Mouse (Mus musculus): ENCODE results near the gene Pygo1.

The Pygo1 gene

GRCm38 (mm10) chr9:72935309-72935708, 9.9 kb downstream of the Pygo1 start:
- no peak for DNase-seq (ENCODE audit: low spot score in 2 of 2)

- DNase-seq (ENCODE audit: low spot score in 2 of 2), result no peak
Observed at GRCm38 (mm10) chr9:72936301-72936700, 10.9 kb downstream of the Pygo1 start.

- DNase-seq (ENCODE audit: low spot score in 2 of 2), result no peak
Observed at GRCm38 (mm10) chr9:72943424-72943823, 18.0 kb downstream of the Pygo1 start.

DNA sequence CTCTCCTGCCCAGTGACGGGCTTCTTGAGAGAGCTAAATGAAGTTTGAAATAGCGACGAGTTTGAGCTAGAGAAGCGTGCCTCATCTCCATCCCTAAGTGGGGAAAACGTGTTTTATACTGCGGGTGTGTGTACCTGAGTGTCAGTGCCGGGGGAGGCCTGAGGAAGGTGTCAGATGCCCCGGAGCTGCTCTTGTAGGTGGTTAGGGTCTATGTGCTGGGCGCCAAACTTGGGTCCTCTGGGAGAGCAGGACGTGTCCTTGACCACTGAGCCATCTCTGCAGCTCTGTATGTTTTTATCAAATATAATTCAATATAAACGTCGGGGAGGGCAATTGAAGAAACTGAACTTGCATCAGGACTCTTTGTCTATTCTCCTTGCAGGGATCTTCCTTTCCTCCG, 18.8 kb downstream of the Pygo1 start:
- no peak for DNase-seq (ENCODE audit: low spot score in 2 of 2)

DNA sequence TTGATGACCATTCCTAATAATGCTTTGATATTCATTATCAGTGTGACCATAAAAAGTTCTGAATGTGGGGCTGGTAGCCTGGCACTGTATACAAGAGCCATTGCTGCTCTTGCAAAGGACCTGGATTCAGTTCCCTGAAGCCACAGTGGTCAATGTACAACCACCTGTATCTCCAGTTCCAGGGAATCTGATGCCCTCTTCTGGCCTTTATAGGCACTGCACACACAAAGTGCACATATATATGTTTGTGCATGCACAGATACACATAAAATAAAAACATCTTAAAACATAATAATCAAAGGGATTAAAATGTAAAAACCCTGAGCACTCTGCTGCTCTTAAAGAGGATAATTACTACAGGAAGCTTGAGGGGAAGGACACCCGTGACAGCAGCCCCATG, 21.6 kb downstream of the Pygo1 start:
- no peak for DNase-seq (ENCODE audit: low spot score in 2 of 2)

DNA sequence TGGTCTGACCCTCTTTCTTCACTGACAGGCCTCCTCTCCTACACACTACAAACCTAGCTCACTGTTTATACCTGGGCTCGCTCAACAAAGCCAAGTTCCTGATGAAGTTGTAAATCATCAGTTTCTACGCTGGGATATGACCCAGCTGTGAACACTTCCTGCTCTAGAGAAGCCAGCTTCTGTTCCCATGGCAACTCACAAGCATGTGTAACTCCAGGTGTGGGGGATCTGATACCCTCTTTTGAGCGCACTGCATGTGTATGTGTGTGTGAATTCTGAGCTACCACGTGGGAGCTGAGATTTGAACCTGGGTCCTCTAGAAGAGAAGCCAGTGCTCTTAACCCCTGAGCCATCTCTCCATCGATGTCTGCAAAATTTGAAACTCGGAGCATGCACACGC, 24.1 kb downstream of the Pygo1 start:
- DNase-seq (ENCODE audit: low spot score in 2 of 2), result no peak

DNA sequence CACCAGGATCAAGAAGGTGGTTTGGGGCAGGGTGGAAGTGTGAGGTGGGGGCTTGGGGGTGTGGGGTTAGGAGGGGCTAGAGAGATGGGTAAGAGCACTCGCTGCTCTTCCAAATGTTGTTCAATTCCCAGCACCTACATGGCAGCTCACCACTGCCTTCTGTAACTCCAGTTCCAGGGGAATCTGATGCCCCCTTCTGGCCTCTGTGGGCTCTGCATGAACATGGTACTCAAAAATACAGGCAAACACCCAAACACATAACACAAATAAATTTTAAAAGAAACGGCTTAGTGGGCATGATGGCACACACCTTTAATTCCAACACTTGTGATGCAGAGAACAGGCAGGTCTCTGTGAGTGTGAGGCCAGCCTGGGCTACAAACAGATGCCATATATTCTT, 29.3 kb downstream of the Pygo1 start:
- DNase-seq (ENCODE audit: low spot score in 2 of 2), result no peak

DNA sequence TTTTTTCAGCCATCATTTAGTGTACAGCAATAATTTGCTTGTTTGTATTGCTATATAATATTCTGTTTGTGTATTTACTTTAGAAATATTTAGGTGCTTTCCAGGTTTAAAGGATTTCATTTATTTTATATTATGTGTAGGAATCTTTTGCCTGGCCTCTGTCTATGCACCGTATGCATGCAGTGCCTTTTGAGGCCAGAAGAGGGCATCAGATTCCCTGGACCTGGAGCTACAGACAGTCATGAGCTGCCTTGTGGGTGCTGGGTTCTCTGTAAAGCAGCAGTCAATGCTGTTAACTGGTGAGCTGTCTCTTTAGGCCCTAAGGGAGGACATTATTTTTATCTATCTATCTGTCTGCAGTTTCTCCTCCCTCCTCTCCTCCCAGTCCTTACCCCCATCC, 30.1 kb downstream of the Pygo1 start:
- DNase-seq (ENCODE audit: low spot score in 2 of 2), result peak in 1 of 2 experiments; percentile 34

DNA sequence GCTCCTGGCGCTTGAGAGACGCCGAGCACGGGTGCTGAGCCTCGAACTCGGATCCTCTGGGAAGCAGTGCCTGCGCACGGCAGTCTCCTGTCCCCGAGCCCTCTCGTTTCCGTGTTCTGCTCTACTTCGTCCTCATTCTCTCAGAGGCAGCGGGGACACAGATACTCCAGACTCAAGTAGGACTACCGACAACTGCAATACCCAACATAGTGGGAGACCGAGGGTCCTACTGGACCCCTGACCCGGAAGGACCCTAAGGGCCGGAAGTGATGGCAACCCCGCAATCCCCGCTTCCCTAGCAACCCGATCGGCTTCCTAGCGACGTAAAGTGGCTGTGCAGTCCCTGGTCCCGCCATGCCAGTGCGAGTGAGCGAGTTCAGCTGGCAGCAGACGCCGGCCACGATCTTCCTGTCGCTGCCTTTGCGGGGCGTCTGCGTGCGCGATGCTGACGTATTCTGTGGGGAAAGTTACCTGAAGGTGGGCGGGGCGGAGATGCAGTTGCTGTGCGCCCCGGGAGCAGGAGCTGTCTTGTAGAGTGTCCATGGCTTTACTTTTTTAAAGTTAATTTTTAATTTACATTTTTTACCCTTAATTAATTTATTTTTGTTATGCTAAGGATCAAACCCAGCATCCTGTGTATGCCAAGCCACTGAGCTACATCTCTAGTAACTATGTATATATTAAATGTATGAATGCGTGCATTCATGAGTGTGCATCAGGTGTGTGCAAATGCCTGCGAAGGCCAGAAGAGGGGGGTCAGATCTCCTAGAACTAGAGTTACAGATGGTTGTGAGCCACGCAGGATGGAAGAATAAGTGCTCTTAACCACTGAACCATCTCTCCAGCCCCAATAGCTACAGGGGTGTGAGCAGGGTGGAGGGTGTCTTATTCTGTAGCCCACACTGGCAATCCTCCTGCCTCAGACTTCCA, 33.3 kb downstream of the Pygo1 start, which contains the start of the genes Dyx1c1 and Gm44503:
TSS of gene Dyx1c1 (plus strand) at position 265 of the 930 bp plus-strand sequence.
TSS of gene Gm44503 (plus strand) at position 332 of the 930 bp plus-strand sequence.
- DNase-seq (ENCODE audit: low spot score in 2 of 2), result peak; percentile 58 to 65

- DNase-seq (ENCODE audit: low spot score in 2 of 2), result no peak
Observed at GRCm38 (mm10) chr9:72961346-72961745, 35.9 kb downstream of the Pygo1 start.

- DNase-seq (ENCODE audit: low spot score in 2 of 2), result no peak
Observed at GRCm38 (mm10) chr9:72961959-72962358, 36.5 kb downstream of the Pygo1 start.

GRCm38 (mm10) chr9:72968349-72969061, 43.1 kb downstream of the Pygo1 start:
- peak; percentile 64 to 74 for DNase-seq (ENCODE audit: low spot score in 2 of 2)

DNA sequence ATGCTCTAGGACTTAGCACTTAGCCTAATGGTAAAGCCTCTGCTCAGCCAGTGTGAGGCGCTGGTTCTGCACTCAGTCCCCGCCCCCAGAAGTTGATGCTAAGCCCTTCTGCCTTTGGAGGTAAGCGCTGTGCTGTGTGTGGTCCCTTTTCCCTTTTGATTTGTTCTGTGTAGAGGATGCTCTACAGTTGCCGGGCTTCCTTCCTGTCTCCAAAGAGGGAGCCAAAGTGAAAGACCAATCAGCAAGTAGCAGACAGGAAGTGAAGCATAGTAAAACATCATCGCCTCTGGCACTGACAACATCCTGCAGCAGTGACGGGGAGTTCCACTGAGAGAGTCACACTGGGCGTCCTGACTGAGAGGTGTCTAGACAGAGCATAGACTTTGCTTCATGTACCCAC, 44.4 kb downstream of the Pygo1 start:
- DNase-seq (ENCODE audit: low spot score in 2 of 2), result no peak

DNA sequence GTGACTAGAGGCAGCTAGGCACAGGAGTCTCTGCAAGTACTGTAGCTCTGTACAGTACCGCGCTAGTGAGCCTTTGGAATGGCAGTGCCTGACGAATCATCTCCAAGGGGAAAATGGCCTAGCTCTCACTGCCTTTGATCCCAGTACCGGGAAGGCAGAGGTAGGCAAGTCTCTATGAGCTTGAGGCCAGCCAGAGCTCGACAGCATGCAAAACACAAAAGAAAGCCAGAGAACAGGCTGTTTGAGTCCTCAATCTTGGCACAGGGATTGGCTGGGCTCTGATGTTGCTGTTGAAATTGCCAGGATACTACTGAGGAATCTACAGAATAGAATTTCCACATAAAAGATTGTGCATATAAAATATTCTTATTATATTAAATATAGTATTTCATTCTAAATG, 47.0 kb downstream of the Pygo1 start:
- DNase-seq (ENCODE audit: low spot score in 2 of 2), result no peak

DNA sequence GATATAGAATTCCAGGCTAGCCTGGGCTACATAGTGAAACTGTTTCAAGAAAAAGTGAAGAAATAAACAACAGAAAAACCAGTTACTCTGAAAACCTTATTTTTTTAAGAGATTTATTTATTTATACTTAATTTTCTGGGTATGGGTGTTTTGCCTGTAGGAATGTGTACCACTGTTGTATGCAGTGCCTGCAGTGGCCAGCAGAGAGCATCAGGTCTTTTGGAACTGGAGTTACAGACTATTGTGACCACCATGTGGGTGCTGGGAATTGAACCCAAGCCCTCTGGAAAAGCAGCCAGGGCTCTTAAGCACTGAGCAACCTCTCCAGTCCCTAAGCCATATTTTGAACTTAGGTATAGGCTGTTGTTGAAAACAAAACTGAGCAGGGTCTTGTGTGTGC, 47.5 kb downstream of the Pygo1 start:
- DNase-seq (ENCODE audit: low spot score in 2 of 2), result no peak

GRCm38 (mm10) chr9:72974734-72975133, 49.3 kb downstream of the Pygo1 start:
- DNase-seq (ENCODE audit: low spot score in 2 of 2), result no peak

GRCm38 (mm10) chr9:72975242-72975641, 49.8 kb downstream of the Pygo1 start:
- DNase-seq (ENCODE audit: low spot score in 2 of 2), result no peak

GRCm38 (mm10) chr9:72983066-72983465, 57.6 kb downstream of the Pygo1 start:
- DNase-seq (ENCODE audit: low spot score in 2 of 2), result no peak

- DNase-seq (ENCODE audit: low spot score in 2 of 2), result peak; percentile 98 to 99
Observed at GRCm38 (mm10) chr9:72985250-72986220, 60.1 kb downstream of the Pygo1 start, which contains the start of the genes Ccpg1os and Ccpg1. Ccpg1os (minus strand) TSS chr9:72985382. Ccpg1 (plus strand) TSS chr9:72985429.

DNA sequence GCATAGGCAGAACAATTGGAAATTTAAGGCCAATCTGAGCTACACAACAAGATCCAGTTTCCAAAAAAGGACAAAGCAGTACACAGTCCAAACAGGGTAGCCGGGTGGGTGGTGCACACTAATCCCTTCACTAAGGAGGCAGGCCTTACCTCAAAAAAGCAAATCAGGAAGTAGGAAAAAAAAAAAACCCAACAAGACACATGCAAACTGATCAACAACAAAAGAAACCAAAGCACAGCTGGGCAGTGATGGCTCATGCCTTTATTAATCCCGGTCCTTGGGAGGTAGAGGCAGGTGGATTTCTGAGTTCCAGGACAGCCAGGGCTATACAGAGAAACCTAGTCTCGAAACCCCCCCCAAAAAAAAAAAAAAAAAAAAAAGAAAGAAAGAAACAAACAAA, 62.3 kb downstream of the Pygo1 start:
- DNase-seq (ENCODE audit: low spot score in 2 of 2), result no peak

GRCm38 (mm10) chr9:72988706-72989105, 63.3 kb downstream of the Pygo1 start:
- DNase-seq (ENCODE audit: low spot score in 2 of 2), result no peak

Measured in right cerebral cortex, postnatal 36 days (tissue).